Mouse (Mus musculus): ENCODE results near the gene Peli2.

The Peli2 gene

DNA sequence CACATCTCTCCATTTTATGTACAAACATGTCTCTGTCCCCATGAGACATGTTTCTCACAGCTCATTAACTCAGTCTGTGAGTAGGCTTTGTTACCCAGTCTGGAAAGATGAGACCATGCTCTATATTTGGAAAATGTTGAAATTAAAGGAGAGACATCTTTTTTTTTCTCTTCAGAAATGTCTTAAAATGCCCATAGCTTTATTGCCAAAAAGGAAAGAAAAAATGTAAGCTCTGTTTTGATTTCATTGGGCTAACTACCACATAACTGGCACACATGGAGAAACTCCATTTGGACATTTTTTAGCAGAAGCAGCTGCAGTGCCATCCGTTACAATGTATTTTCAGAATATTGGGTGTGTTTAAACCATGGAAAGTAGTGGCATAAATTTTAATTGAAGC lies 103.6 kb downstream of the Peli2 start:
- DNase-seq (ENCODE audit: low spot score), result no peak

GRCm38 (mm10) chr14:48224861-48225300 lies 104.3 kb downstream of the Peli2 start:
- DNase-seq (ENCODE audit: low spot score), result no peak

- peak; percentile 69 for DNase-seq (ENCODE audit: low spot score)
Measured at GRCm38 (mm10) chr14:48225810-48226446, 105.3 kb downstream of the Peli2 start.

GRCm38 (mm10) chr14:48226759-48227158 lies 106.1 kb downstream of the Peli2 start:
- DNase-seq (ENCODE audit: low spot score), result no peak

DNA sequence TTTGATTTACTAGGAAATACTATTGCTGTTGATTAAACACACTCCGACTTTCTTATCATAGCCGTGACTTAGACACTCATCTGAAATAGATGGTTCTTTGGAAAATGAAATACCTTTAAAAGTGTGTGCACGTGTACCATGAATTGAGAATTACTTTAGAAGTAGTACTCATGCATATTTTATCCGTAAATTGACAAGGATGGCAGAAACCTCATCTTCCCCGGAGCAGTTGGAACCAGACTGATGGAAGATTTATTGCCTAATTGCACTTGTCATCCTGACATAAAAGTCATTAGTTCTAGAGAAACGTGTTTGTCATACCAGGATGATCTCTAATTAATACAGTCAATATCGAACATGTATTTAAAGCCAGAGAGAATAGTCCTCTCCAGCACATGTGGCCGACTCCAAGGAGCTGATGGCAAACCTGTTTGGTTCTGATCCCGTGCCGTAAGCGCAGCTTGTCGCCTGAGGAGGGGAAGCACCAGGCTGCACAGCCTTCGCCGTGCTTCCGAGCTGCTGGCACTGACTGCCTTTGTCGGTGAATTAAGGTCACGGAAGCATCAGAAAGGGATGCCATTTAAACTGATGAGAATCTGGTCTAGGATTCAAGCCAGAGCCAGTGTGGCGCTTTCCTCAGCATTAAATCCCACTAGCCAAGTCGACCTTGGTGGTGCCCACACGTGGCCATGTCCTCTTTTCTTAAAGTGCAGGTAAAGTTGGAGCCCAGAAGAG lies 114.3 kb downstream of the Peli2 start:
- DNase-seq (ENCODE audit: low spot score), result no peak

DNA sequence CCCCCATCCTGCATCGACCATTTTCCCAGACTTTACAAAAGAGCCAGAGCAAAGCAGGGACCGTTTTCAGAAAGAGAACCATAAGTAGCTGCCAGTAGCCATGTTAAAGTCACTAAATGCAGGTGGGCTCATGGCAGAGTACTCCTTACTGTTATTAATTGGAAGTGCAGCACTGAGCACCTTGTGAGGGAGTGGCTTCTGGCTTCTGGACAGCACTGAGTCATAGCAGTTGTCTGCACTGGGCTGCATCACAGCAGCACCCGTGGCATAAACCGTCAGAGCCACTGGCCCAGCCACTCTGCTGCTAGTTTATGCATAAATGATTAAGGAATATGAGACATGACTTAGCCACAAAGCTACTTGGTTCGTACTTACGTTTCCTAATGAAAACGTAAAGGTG lies 120.7 kb downstream of the Peli2 start:
- no peak for DNase-seq (ENCODE audit: low spot score)

- peak; percentile 14 for DNase-seq (ENCODE audit: low spot score)
Measured at GRCm38 (mm10) chr14:48246236-48246635, 125.6 kb downstream of the Peli2 start.

DNA sequence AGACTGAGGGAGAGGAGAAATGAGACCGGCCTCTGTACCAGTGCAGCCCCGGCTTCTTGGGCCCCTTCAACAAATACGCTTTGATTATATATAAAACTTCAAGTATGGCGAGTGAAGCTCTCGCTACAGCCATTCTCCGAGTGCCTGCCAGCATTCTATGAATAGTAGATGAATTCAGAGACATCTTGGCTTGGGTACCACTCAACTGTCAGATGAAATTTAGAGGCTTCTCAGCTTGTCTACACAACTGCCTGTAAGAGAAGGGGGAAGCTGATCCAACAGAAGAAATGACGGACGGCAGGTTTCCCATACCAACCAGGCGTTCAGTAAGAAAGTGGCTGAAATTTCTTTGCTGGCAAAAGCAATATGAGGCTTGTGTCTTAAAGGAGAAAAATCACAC lies 126.3 kb downstream of the Peli2 start:
- DNase-seq (ENCODE audit: low spot score), result no peak

- no peak for DNase-seq (ENCODE audit: low spot score)
Measured at GRCm38 (mm10) chr14:48249459-48249858, 128.8 kb downstream of the Peli2 start.

GRCm38 (mm10) chr14:48249909-48250308 lies 129.3 kb downstream of the Peli2 start:
- no peak for DNase-seq (ENCODE audit: low spot score)

DNA sequence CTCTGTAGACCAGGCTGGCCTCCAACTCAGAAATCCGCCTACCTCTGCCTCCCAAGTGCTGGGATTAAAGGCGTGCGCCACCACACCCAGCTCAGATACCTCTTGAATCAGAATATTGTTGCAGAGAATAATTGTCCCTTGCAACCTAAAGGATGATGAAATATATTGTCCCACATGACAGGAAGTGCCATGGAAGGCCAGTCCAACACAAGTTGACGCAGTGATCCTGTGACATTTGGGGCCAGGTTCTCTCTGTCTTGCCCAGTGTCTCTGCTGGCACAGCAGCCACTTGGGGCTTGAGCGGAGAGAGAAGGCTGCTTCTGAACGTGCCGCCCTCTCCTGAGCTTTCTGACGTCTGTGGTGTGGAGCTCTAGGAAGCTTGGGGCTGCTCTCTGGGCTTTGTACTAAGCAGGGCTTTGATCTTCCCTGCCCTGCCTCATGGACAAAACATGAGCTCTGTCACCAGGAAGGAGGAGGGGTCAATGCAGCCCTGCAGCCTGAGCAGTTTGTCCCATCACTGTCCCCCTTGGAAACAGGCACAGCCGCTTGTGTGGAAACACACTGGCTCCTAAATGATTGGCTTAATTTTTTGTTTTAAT lies 130.9 kb downstream of the Peli2 start:
- no peak for DNase-seq (ENCODE audit: low spot score)

GRCm38 (mm10) chr14:48253183-48253582 lies 132.6 kb downstream of the Peli2 start:
- DNase-seq (ENCODE audit: low spot score), result no peak

DNA sequence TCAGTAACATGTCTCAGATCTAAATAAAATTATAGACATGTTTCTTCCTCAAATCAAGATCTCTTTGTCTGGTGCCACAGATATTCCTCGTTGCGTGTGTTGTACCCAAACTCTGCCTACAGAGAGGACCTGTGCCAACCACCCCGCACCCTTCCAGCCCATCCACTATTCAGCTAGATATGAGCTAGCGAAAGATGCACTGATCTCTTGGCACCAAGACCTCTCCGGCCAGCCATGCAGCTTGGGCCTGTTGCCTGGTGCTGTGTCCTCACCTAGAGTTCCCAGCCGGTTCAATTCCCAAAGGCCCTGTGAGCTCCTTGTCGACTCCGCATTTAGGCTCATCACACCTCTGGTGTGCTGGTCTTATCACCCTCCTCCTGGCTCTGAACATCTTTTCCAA lies 134.1 kb downstream of the Peli2 start:
- no peak for DNase-seq (ENCODE audit: low spot score)

DNA sequence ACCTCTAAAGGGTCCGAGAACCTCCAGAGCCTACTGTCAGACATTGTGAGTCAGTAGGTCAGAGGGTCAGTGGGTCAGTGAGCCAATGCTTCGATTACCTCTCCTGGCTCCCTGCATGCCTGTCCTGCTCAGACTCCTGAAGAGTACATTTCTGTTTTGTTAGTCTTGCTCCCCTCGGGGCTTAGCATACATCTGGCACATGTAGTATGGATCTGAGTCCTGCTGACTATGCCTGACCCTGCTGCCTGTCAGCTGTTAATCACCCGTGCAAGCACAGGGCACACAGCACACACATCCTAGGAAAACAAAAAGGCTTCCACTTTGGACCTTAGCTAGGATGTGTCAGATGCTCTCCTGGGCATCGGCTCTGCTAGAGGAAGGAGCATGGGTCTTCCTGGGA lies 134.7 kb downstream of the Peli2 start:
- no peak for DNase-seq (ENCODE audit: low spot score)

- no peak for DNase-seq (ENCODE audit: low spot score)
Measured at GRCm38 (mm10) chr14:48257759-48258158, 137.1 kb downstream of the Peli2 start.

GRCm38 (mm10) chr14:48258696-48259366 lies 138.2 kb downstream of the Peli2 start:
- DNase-seq (ENCODE audit: low spot score), result no peak

DNA sequence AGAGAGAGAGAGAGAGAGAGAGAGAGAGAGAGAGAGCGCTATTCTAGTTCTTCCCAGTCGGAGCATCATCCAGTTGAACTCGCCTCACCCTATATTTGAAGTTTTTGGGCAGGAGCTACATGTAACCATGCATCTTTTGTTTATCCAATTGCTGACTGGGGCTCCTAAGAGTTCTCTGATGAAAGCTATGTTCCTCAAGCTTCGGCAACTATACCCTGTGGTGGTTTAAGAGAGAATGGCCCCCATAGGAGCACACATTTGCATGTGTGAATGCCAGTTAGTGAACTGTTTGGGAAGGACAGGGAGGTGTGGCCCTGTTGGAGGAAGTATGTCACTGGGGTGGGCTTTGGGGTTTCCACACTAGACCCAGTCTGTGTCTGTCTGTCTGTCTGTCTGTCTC lies 142.5 kb downstream of the Peli2 start:
- no peak for DNase-seq (ENCODE audit: low spot score)

- no peak for DNase-seq (ENCODE audit: low spot score)
Measured at GRCm38 (mm10) chr14:48266710-48267109, 146.1 kb downstream of the Peli2 start.

DNA sequence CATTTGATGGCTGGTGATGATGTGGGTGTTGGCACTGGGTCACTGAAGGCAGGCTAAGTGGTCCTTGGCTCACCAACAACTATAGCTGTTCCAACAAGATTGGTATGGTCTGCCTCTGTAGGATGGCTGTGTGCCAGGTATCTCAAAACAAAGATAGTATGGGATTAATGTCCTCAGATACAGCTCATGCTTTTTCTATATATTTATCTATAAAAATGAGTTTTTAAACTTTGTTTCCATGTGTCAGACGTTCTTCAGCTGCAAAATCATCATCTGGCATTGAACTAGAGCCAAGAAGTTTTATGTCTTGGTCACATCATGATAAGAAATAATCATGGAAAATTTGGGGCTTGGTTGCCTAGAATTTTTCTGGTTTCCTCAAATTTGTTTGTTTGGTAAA lies 157.7 kb downstream of the Peli2 start:
- no peak for DNase-seq (ENCODE audit: low spot score)

- DNase-seq (ENCODE audit: low spot score), result no peak
Measured at GRCm38 (mm10) chr14:48286949-48287348, 166.3 kb downstream of the Peli2 start.

DNA sequence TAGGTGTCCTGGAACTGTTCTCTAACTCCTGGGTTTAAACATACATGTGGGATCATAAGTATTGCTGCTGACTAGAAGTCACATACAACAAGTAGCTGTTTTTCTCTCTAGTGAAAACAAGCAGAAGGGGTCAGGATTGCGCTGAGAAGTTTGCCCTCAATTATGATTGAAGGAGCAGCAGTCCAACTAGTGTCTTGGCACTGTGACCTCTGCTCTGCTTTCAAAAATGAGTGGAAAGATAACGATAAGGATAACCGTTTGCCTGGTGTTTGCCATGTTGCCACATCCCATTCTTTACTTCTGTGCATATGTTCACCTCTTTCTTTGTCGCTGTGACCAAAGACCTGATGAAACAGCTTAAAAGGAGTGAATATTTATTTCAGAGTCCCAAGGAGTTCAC lies 167.0 kb downstream of the Peli2 start:
- DNase-seq (ENCODE audit: low spot score), result no peak

- no peak for DNase-seq (ENCODE audit: low spot score)
Measured at GRCm38 (mm10) chr14:48288600-48288999, 168.0 kb downstream of the Peli2 start.
